Mouse (Mus musculus) spleen, adult 2 months (tissue): ENCODE data around the gene Pknox1. TPM values are rescaled to one million over a fixed set of nuclear protein-coding genes. Genes with fewer than 3 reads are reported as not detected.
A peak's percentile ranks its signal among the peaks of the same experiment; 100 is the strongest.

Experiments
- DNase-seq, 2 experiments: peaks; one replicate each; pipeline versions ENCODE4 v3.0.0 to v3.0.0-alpha.2; 2012 to 2021; ENCODE audit warnings: low spot score in 2 of 2, low read depth in 1 of 2
- H3K27ac ChIP-seq: fragments of 200-500 bp; 2 replicates; pipeline ENCODE4 v1.5.1; 2012; ENCODE audit warnings: low read length, inconsistent platforms; ENCODE audit not compliant: insufficient read depth
- H3K27me3 ChIP-seq: fragments of 200-500 bp; 2 replicates; pipeline ENCODE4 v1.6.1; 2012; ENCODE audit warnings: mild to moderate bottlenecking, moderate library complexity, low read length, inconsistent platforms; ENCODE audit not compliant: control insufficient read depth, insufficient read depth
- H3K36me3 ChIP-seq: fragments of 200-500 bp; 2 replicates; pipeline ENCODE4 v1.6.1; 2012; ENCODE audit warnings: mild to moderate bottlenecking, low read length, inconsistent platforms; ENCODE audit not compliant: control insufficient read depth, insufficient read depth
- H3K4me1 ChIP-seq: fragments of 200-500 bp; 2 replicates; pipeline ENCODE4 v1.6.1; 2011; ENCODE audit warnings: inconsistent platforms; ENCODE audit not compliant: control insufficient read depth, insufficient read depth, insufficient read length
- H3K4me3 ChIP-seq: fragments of 200-500 bp; 2 replicates; pipeline ENCODE4 v1.5.1; 2011; ENCODE audit warnings: mild to moderate bottlenecking, inconsistent platforms; ENCODE audit not compliant: insufficient read depth, insufficient read length; ENCODE audit errors: extremely low read depth
- CTCF ChIP-seq: fragments of 200-500 bp; IDR thresholded peaks from 2 replicates; pipeline ENCODE4 v1.5.1; 2011; ENCODE audit warnings: mild to moderate bottlenecking, inconsistent platforms; ENCODE audit not compliant: insufficient read depth, insufficient read length, insufficient replicate concordance; ENCODE audit errors: extremely low read depth
- POLR2A ChIP-seq: fragments of 200-500 bp; IDR thresholded peaks from 2 replicates; pipeline ENCODE4 v1.6.1; 2011; ENCODE audit warnings: low read depth, low read length, inconsistent platforms
- WGBS: fragments of 180-500 bp; shearing (Covaris S2); methylation state at CpG from one replicate; pipeline ENCODE4 v1.1.7; 2018; 5-methylcytosine and 5-hydroxymethylcytosine counted together
- polyA plus RNA-seq: library from polyadenylated mRNA; depleted of rRNA; stranded (reverse); fragments of >200 nt; gene quantifications from 2 replicates; pipeline ENCODE4 v1.2.3, GENCODE M21; 2012

The Pknox1 gene
- polyA plus RNA-seq, 1 experiment, result 18.9 TPM

GRCm38 (mm10) chr17:31631081-31631800 is 66.7 kb downstream of the Pknox1 start:
- Histone ChIP-seq H3K4me1 (no peaks in the 10 kb centered on the region), H3K4me3 (no peak overlapping the region), H3K27ac (no peak overlapping the region), H3K36me3 (no peaks in the 10 kb centered on the region), H3K27me3 (peaks cover 4% of the 10 kb centered on the region)
- TF ChIP-seq CTCF (no peak), POLR2A (no peak)
- WGBS, result 77% methylated on average over 10 of the region's 10 CpGs
- no peak for DNase-seq

GRCm38 (mm10) chr17:31633007-31633406 is 68.5 kb downstream of the Pknox1 start:
- Histone ChIP-seq H3K27ac (no peak overlapping the region), H3K27me3 (peaks cover 20% of the 10 kb centered on the region), H3K36me3 (no peaks in the 10 kb centered on the region), H3K4me3 (no peak overlapping the region), H3K4me1 (peaks cover 5% of the 10 kb centered on the region)
- no peak for DNase-seq
- TF ChIP-seq POLR2A (no peak), CTCF (no peak)
- WGBS, result 93% methylated on average over 6 of the region's 6 CpGs

GRCm38 (mm10) chr17:31634896-31635295 is 70.4 kb downstream of the Pknox1 start:
- Histone ChIP-seq H3K36me3 (no peaks in the 10 kb centered on the region), H3K27me3 (peaks cover 20% of the 10 kb centered on the region), H3K27ac (no peak overlapping the region), H3K4me1 (peaks cover 5% of the 10 kb centered on the region), H3K4me3 (no peak overlapping the region)
- whole genome bisulfite sequencing, result 74% methylated on average over 5 of the region's 5 CpGs
- DNase-seq, result no peak
- TF ChIP-seq POLR2A (no peak), CTCF (no peak)

- DNase-seq, result no peak
- WGBS, result 81% methylated on average over 11 of the region's 11 CpGs
- Histone ChIP-seq H3K4me1 (peaks cover 5% of the 10 kb centered on the region), H3K27ac (no peak overlapping the region), H3K36me3 (no peaks in the 10 kb centered on the region), H3K27me3 (peaks cover 20% of the 10 kb centered on the region), H3K4me3 (no peak overlapping the region)
- TF ChIP-seq POLR2A (no peak), CTCF (no peak)
Measured at GRCm38 (mm10) chr17:31635781-31636180, 71.2 kb downstream of the Pknox1 start.

- WGBS, result 19% methylated on average over 45 of the region's 45 CpGs
- DNase-seq, result no peak
- Histone ChIP-seq H3K27me3 (peaks cover 20% of the 10 kb centered on the region), H3K27ac (no peak overlapping the region), H3K4me1 (peaks cover 5% of the 10 kb centered on the region), H3K36me3 (no peaks in the 10 kb centered on the region), H3K4me3 (peak overlapping the region; percentile 53)
- TF ChIP-seq CTCF, result no peak
- TF ChIP-seq POLR2A, result no peak
Measured at GRCm38 (mm10) chr17:31636277-31636941, 71.9 kb downstream of the Pknox1 start.

- peaks cover 20% of the 10 kb centered on the region for H3K27me3 ChIP-seq
Measured at GRCm38 (mm10) chr17:31636942-31637811, 72.6 kb downstream of the Pknox1 start, which contains the start of gene Cbs. Gene Cbs, minus strand, starts transcription at chr17:31637238.

More at GRCm38 (mm10) chr17:31636942-31637811, 72.6 kb downstream of the Pknox1 start, which contains the start of gene Cbs:
- peaks cover 5% of the 10 kb centered on the region for H3K4me1 ChIP-seq
- no peaks in the 10 kb centered on the region for H3K36me3 ChIP-seq
- peak within 1 kb of the TSS; percentile 53 for H3K4me3 ChIP-seq
- TF ChIP-seq CTCF, result no peak
- no peak for TF ChIP-seq POLR2A
- H3K27ac ChIP-seq, result no peak within 1 kb of the TSS
- WGBS, result 8% methylated on average over 61 of the region's 61 CpGs
- DNase-seq, result peak in 1 of 2 experiments; percentile 36
